11 mouse cellular contexts compared by ENCODE assay signal in genomic region chr1:137588304-137589300, GRCm38 (mm10).
A peak's percentile ranks its signal among the peaks of the same experiment; 100 is the strongest.
DNase-seq lines count a peak whose midpoint lies in the region; ATAC-seq and TF ChIP-seq lines count a peak whose summit lies in the region.
"Had no signal": no experiment of that assay in that cellular context is flagged by ENCODE, and none has a peak within 500 bp of the region (broad histone marks: within the 10 kb centered on the region; RNA-seq: fewer than 3 reads in every experiment).

No protein-coding gene starts in this region.

- peak overlapping the region; percentile 66 for H3K27ac ChIP-seq in heart, embryonic 15.5 days
- H3K27ac ChIP-seq in heart, embryonic 10.5 days = no peak overlapping the region
- H3K27ac ChIP-seq: forebrain, embryonic 10.5 days; liver, embryonic 15.5 days; macrophage had no signal

- in situ Hi-C loops in Patski (cut with MboI; ENCODE audit: low pct_unique_long_range_greater_than_20kb) = no loop called here

- no peak for TF ChIP-seq CTCF in Patski (IDR thresholded peaks at IDR 0.05)

- no peak overlapping the region for H3K9ac ChIP-seq in heart, embryonic 15.5 days
- H3K9ac ChIP-seq: liver, embryonic 15.5 days had no signal

- no peaks in the 10 kb centered on the region for H3K36me3 ChIP-seq in heart, embryonic 15.5 days
- no peaks in the 10 kb centered on the region for H3K36me3 ChIP-seq in heart, embryonic 10.5 days
- H3K36me3 ChIP-seq: forebrain, embryonic 10.5 days; liver, embryonic 15.5 days had no signal

- POLR2A ChIA-PET in Patski (lab: Charles Lee) = no interaction called here

- H3K9me3 ChIP-seq in heart, embryonic 15.5 days (replicated peaks) = no peaks in the 10 kb centered on the region
- H3K9me3 ChIP-seq in heart, embryonic 10.5 days = no peaks in the 10 kb centered on the region
- H3K9me3 ChIP-seq: forebrain, embryonic 10.5 days; liver, embryonic 15.5 days had no signal

- no peak overlapping the region for H3K4me2 ChIP-seq in heart, embryonic 15.5 days
- H3K4me2 ChIP-seq: liver, embryonic 15.5 days had no signal

- H3K4me1 ChIP-seq in heart, embryonic 15.5 days (replicated peaks) = peaks cover 17% of the 10 kb centered on the region
- H3K4me1 ChIP-seq in heart, embryonic 10.5 days = no peaks in the 10 kb centered on the region
- H3K4me1 ChIP-seq: liver, embryonic 15.5 days had no signal

- WGBS in heart, embryonic 15.5 days = 46% methylated on average over 6 of the region's 6 CpGs
- WGBS in heart, embryonic 10.5 days = 80% methylated on average over 6 of the region's 6 CpGs

- H3K4me3 ChIP-seq in heart, embryonic 15.5 days = no peak overlapping the region
- H3K4me3 ChIP-seq in heart, embryonic 10.5 days = no peak overlapping the region
- H3K4me3 ChIP-seq: forebrain, embryonic 10.5 days; liver, embryonic 15.5 days had no signal

- ATAC-seq in heart, embryonic 15.5 days (replicated peaks; ENCODE audit: insufficient number of reproducible peaks, insufficient read depth, low FRiP score, low read depth) = peak; percentile 53
- peak; percentile 83 for ATAC-seq in Patski
- no peak for ATAC-seq in monocyte, adult 5-6 weeks (replicated peaks; ENCODE audit: insufficient number of reproducible peaks, low FRiP score, low TSS enrichment, poor library complexity, severe bottlenecking)

- no peaks in the 10 kb centered on the region for H3K27me3 ChIP-seq in heart, embryonic 15.5 days
- H3K27me3 ChIP-seq in heart, embryonic 10.5 days (ENCODE audit: insufficient read depth, poor library complexity, severe bottlenecking) = no peaks in the 10 kb centered on the region
- no peaks in the 10 kb centered on the region for H3K27me3 ChIP-seq in Patski
- H3K27me3 ChIP-seq: liver, embryonic 15.5 days had no signal

- no peak for DNase-seq in heart, embryonic 10.5 days (ENCODE audit: low spot score)
- DNase-seq in 3T3-L1 (ENCODE audit: low read depth, low spot score) (peak; percentile 68), Patski (ENCODE audit: low read depth, low spot score) (peak; percentile 62)
- peak; percentile 87 to 90 for DNase-seq in cerebellum, postnatal 14 days
- no peak for DNase-seq in gastrocnemius, adult 18-20 months (ENCODE audit: low spot score)
- DNase-seq: kidney, postnatal 14 days had no signal

- CTCF ChIA-PET in Patski (lab: Charles Lee) = interaction anchor here (0.8 to 1.4 kb wide), 2 partner anchors 56 to 456 kb away, joined by 3 read pairs; no protein-coding TSS in a partner anchor

Comparison
In these comparisons a context has a peak if more than half of its experiments do, and no peak if none do; other contexts are left out.
1. DNase-seq: peak in 3T3-L1 (single experiment), Patski (single experiment) and cerebellum, postnatal 14 days (2 of 2); none in heart, embryonic 10.5 days (single experiment) and gastrocnemius, adult 18-20 months (single experiment).